Comparison of ENCODE assay signal across 9 mouse cellular contexts in the genomic region with DNA sequence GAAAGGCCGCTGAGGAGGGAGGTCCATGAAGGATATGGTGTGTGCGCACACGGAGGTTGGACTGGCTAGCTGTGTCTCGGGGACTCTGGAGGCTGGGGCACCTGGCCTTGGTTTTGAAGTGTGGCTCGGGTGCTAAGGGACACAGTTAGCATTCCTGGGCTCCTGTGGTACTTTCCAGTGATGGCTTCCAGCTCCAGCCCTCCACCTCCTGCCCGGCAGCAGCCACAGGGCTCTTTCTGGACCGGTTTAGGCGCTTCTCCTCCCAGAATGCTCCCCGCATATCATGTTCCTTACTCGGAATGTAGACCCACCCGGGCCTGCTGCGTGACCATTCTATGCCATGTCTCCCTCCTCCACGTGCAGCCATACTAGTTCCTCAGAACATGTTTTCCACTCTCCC. TPM values are rescaled to one million over a fixed set of nuclear protein-coding genes. Genes with fewer than 3 reads are reported as not detected.
DNase-seq lines count a peak whose midpoint lies in the region; ATAC-seq and TF ChIP-seq lines count a peak whose summit lies in the region.
"Had no signal": no experiment of that assay in that cellular context is flagged by ENCODE, and none has a peak within 500 bp of the region (broad histone marks: within the 10 kb centered on the region; RNA-seq: fewer than 3 reads in every experiment).

No protein-coding gene starts in this region.

- H3K4me2 ChIP-seq in forebrain, embryonic 11.5 days (ENCODE audit: low read depth, low read length, severe bottlenecking) = peak overlapping the region; percentile 36
- H3K4me2 ChIP-seq in intestine, postnatal 0 days (replicated peaks; ENCODE audit: low read depth) = peak overlapping the region; percentile 50
- H3K4me2 ChIP-seq in neural tube, embryonic 12.5 days (replicated peaks) = peak overlapping the region; percentile 49

- TF ChIP-seq CTCF in layer of hippocampus, adult 2 months (conservative IDR thresholded peaks at IDR 0.05) = no peak
- TF ChIP-seq CTCF in intestine, postnatal 0 days (IDR thresholded peaks at IDR 0.05; ENCODE audit: low read depth) = no peak

- no peaks in the 10 kb centered on the region for H3K9me3 ChIP-seq in forebrain, embryonic 11.5 days (ENCODE audit: control insufficient read depth, low read length)
- H3K9me3 ChIP-seq in intestine, postnatal 0 days (ENCODE audit: control insufficient read depth) = no peaks in the 10 kb centered on the region
- no peaks in the 10 kb centered on the region for H3K9me3 ChIP-seq in neural tube, embryonic 12.5 days

- no peaks in the 10 kb centered on the region for H3K27me3 ChIP-seq in forebrain, embryonic 11.5 days (ENCODE audit: control insufficient read depth, insufficient read depth, low read length)
- no peaks in the 10 kb centered on the region for H3K27me3 ChIP-seq in intestine, postnatal 0 days (replicated peaks; ENCODE audit: control insufficient read depth, insufficient read depth, low read length)
- H3K27me3 ChIP-seq in neural tube, embryonic 12.5 days (replicated peaks) = no peaks in the 10 kb centered on the region

- no peak for DNase-seq in layer of hippocampus, adult 2 months (ENCODE audit: low spot score in 2 of 2)
- no peak for DNase-seq in layer of hippocampus, adult 11-12 months (ENCODE audit: low spot score)
- no peak for DNase-seq in forebrain, embryonic 11.5 days (ENCODE audit: low spot score)
- DNase-seq in embryo, embryonic 10.5 days (ENCODE audit: low spot score) = no peak
- DNase-seq in layer of hippocampus, postnatal 14 days (ENCODE audit: low spot score in 2 of 2) = no peak
- DNase-seq in right cerebral cortex, postnatal 36 days (ENCODE audit: low spot score in 2 of 2) = no peak
- DNase-seq: layer of hippocampus, adult 9-11 months had no signal

- H3K4me1 ChIP-seq in forebrain, embryonic 11.5 days (replicated peaks; ENCODE audit: control insufficient read depth, insufficient read depth, low read length) = no peaks in the 10 kb centered on the region
- no peaks in the 10 kb centered on the region for H3K4me1 ChIP-seq in intestine, postnatal 0 days (replicated peaks; ENCODE audit: control insufficient read depth, insufficient read depth, low read length)
- peaks cover 7% of the 10 kb centered on the region for H3K4me1 ChIP-seq in neural tube, embryonic 12.5 days

- ATAC-seq in forebrain, embryonic 11.5 days (replicated peaks; ENCODE audit: low FRiP score) = no peak
- no peak for ATAC-seq in intestine, postnatal 0 days
- no peak for ATAC-seq in neural tube, embryonic 12.5 days (ENCODE audit: low FRiP score, low read depth)

- no peaks in the 10 kb centered on the region; the same call in 1 of the 2 replicates for H3K36me3 ChIP-seq in forebrain, embryonic 11.5 days (ENCODE audit: control insufficient read depth, insufficient read depth, low read length)
- peaks cover 63% of the 10 kb centered on the region for H3K36me3 ChIP-seq in intestine, postnatal 0 days (ENCODE audit: control insufficient read depth, insufficient read depth)
- H3K36me3 ChIP-seq in neural tube, embryonic 12.5 days = peaks cover 56% of the 10 kb centered on the region

- H3K4me3 ChIP-seq in layer of hippocampus, adult 2 months = peak overlapping the region; percentile 40
- no peak overlapping the region for H3K4me3 ChIP-seq in forebrain, embryonic 11.5 days (ENCODE audit: low read depth, low read length)
- H3K4me3 ChIP-seq in intestine, postnatal 0 days (ENCODE audit: low read depth, low read length) = no peak overlapping the region
- no peak overlapping the region for H3K4me3 ChIP-seq in neural tube, embryonic 12.5 days

- peak overlapping the region; percentile 30; the same call in 1 of the 2 replicates for H3K9ac ChIP-seq in forebrain, embryonic 11.5 days (ENCODE audit: low read length)
- peak overlapping the region; percentile 32 for H3K9ac ChIP-seq in intestine, postnatal 0 days (ENCODE audit: low read depth, low read length)
- H3K9ac ChIP-seq in neural tube, embryonic 12.5 days = peak overlapping the region; percentile 13; the same call in 1 of the 2 replicates

- 85% methylated on average over 13 of the region's 13 CpGs for WGBS in forebrain, embryonic 11.5 days
- 83% methylated on average over 13 of the region's 13 CpGs for WGBS in intestine, postnatal 0 days
- 94% methylated on average over 13 of the region's 13 CpGs for WGBS in neural tube, embryonic 12.5 days

- H3K27ac ChIP-seq in layer of hippocampus, adult 2 months = peak overlapping the region; percentile 78
- no peak overlapping the region for H3K27ac ChIP-seq in forebrain, embryonic 11.5 days (ENCODE audit: low read depth, low read length)
- no peak overlapping the region for H3K27ac ChIP-seq in intestine, postnatal 0 days (ENCODE audit: low read depth, low read length)
- H3K27ac ChIP-seq in neural tube, embryonic 12.5 days = no peak overlapping the region

RNA-seq across cellular contexts. Expression of gene Mcts2, which starts 6.9 kb away (rescaled TPM):
- 10 to 100 TPM; 18.8 to 20.8 TPM for total RNA-seq in layer of hippocampus, adult 2 months (2021)
- polyA plus RNA-seq in forebrain, embryonic 11.5 days (2014; fragmentation: Nextera tagmentation; extraction: Ambion mirVana) = 37.9 and 39.5 TPM in 2 replicates
- 19.0 and 21.5 TPM in 2 replicates for polyA plus RNA-seq in intestine, postnatal 0 days (2015; fragmentation: Nextera tagmentation; extraction: Ambion mirVana)
- polyA plus RNA-seq in neural tube, embryonic 12.5 days (2016; fragmentation: Nextera tagmentation; extraction: Ambion mirVana) = 42.8 and 47.7 TPM in 2 replicates
- total RNA-seq in layer of hippocampus, postnatal 14 days (2021) = 10 to 100 TPM; 25.4 to 25.7 TPM

RNA-seq across cellular contexts. Expression of gene H13, which starts 24.5 kb away (rescaled TPM):
- 10 to 100 TPM; 71.5 to 73.3 TPM for total RNA-seq in layer of hippocampus, adult 2 months (2021)
- polyA plus RNA-seq in forebrain, embryonic 11.5 days (2014; fragmentation: Nextera tagmentation; extraction: Ambion mirVana) = 110 and 112 TPM in 2 replicates
- 110 and 111 TPM in 2 replicates for polyA plus RNA-seq in intestine, postnatal 0 days (2015; fragmentation: Nextera tagmentation; extraction: Ambion mirVana)
- polyA plus RNA-seq in neural tube, embryonic 12.5 days (2016; fragmentation: Nextera tagmentation; extraction: Ambion mirVana) = 141 and 145 TPM in 2 replicates
- total RNA-seq in layer of hippocampus, postnatal 14 days (2021) = 10 to 100 TPM; 84.9 to 86.7 TPM

RNA-seq across cellular contexts. Expression of gene Id1, which starts 42.3 kb away (rescaled TPM):
- 10 to 100 TPM; 23.5 to 25.4 TPM for total RNA-seq in layer of hippocampus, adult 2 months (2021)
- 51.1 and 53.1 TPM in 2 replicates for polyA plus RNA-seq in forebrain, embryonic 11.5 days (2014; fragmentation: Nextera tagmentation; extraction: Ambion mirVana)
- polyA plus RNA-seq in intestine, postnatal 0 days (2015; fragmentation: Nextera tagmentation; extraction: Ambion mirVana) = 76.1 and 92.4 TPM in 2 replicates
- 103 and 107 TPM in 2 replicates for polyA plus RNA-seq in neural tube, embryonic 12.5 days (2016; fragmentation: Nextera tagmentation; extraction: Ambion mirVana)
- total RNA-seq in layer of hippocampus, postnatal 14 days (2021) = 10 to 100 TPM; 32.9 to 35.8 TPM
